Mouse (Mus musculus) midbrain, postnatal 0 days (tissue): ENCODE data around the gene Slc6a8. TPM values are rescaled to one million over a fixed set of nuclear protein-coding genes. Genes with fewer than 3 reads are reported as not detected.
A peak's percentile ranks its signal among the peaks of the same experiment; 100 is the strongest.

Experiments
- ATAC-seq: fragments of 200-750 bp; cut with Nextera tagmentation; 2 replicates; pipeline ENCODE4 v1.8.0; 2017; ENCODE audit warnings: moderate number of reproducible peaks, mild to moderate bottlenecking, moderate TSS enrichment, moderate library complexity; ENCODE audit not compliant: low FRiP score
- DNase-seq: peaks from one replicate; pipeline ENCODE4 v3.0.0-alpha.2; 2015; ENCODE audit warnings: low spot score
- H3K27ac ChIP-seq: fragments of 300-500 bp; sonication (generic); 2 replicates; pipeline ENCODE4 v1.5.1; 2014; ENCODE audit warnings: low read depth, mild to moderate bottlenecking, low read length, mixed read lengths
- H3K27me3 ChIP-seq: fragments of 300-500 bp; sonication (generic); 2 replicates; pipeline ENCODE4 v1.6.1; 2014; ENCODE audit warnings: low read length, control low read depth, mixed read lengths; ENCODE audit not compliant: insufficient read depth
- H3K36me3 ChIP-seq: fragments of 300-500 bp; sonication (generic); 2 replicates; pipeline ENCODE4 v1.6.1; 2014; ENCODE audit warnings: low read length, control low read depth, mixed read lengths; ENCODE audit not compliant: insufficient read depth
- H3K4me1 ChIP-seq: fragments of 300-500 bp; sonication (generic); 2 replicates; pipeline ENCODE4 v1.6.1; 2014; ENCODE audit warnings: mild to moderate bottlenecking, control low read depth, antibody characterized with exemption, low read length, mixed read lengths; ENCODE audit not compliant: insufficient read depth
- H3K4me2 ChIP-seq: fragments of 300-500 bp; sonication (generic); 2 replicates; pipeline ENCODE4 v1.6.1; 2014; ENCODE audit warnings: low read depth, mild to moderate bottlenecking, low read length, mixed read lengths; ENCODE audit not compliant: poor library complexity, severe bottlenecking
- H3K4me3 ChIP-seq: fragments of 300-500 bp; sonication (generic); 2 replicates; pipeline ENCODE4 v1.5.1; 2014; ENCODE audit warnings: low read depth, mild to moderate bottlenecking, low read length, moderate library complexity
- H3K9ac ChIP-seq: fragments of 300-500 bp; sonication (generic); replicated peaks from 2 replicates; pipeline ENCODE4 v1.6.1; 2014; ENCODE audit warnings: mild to moderate bottlenecking, low read length, moderate library complexity, mixed read lengths; ENCODE audit not compliant: poor library complexity, severe bottlenecking
- H3K9me3 ChIP-seq: fragments of 300-500 bp; sonication (generic); 2 replicates; pipeline ENCODE4 v1.6.1; 2016; ENCODE audit warnings: low read length, control low read depth
- CTCF ChIP-seq: IDR thresholded peaks from 2 replicates; pipeline ENCODE4 v1.5.1; 2016; ENCODE audit warnings: antibody characterized with exemption, mild to moderate bottlenecking
- WGBS: fragments of 180-500 bp; shearing (Covaris S2); extraction: QIAGEN DNeasy Blood & Tissue Kit; methylation state at CpG from one replicate; pipeline ENCODE4 v1.1.7; 2014; 5-methylcytosine and 5-hydroxymethylcytosine counted together
- polyA plus RNA-seq: library from polyadenylated mRNA; unstranded; fragments of >200 nt; fragmentation: Nextera tagmentation; extraction: Ambion mirVana; gene quantifications from 2 replicates; pipeline ENCODE4 v1.2.1, GENCODE M21; 2015
- total RNA-seq: library from RNA; depleted of rRNA; stranded (reverse); fragments of >200 nt; gene quantifications from 2 replicates; pipeline ENCODE4 v1.2.3, GENCODE M21; 2014; rRNA removed

Gene Slc6a8
- total and polyA plus RNA-seq, 2 experiments from 2014 or later, result 6.6 to 69.4 TPM

- Histone ChIP-seq H3K36me3 (no peaks in the 10 kb centered on the region), H3K9ac (no peak overlapping the region), H3K4me3 (peak overlapping the region; percentile 45), H3K4me1 (0 out of 2 replicates have a peak, but pooled peaks cover 5% of the 10 kb centered on the region), H3K9me3 (no peaks in the 10 kb centered on the region), H3K27ac (no peak overlapping the region), H3K27me3 (no peaks in the 10 kb centered on the region), H3K4me2 (peak overlapping the region; percentile 58)
- TF ChIP-seq CTCF, result no peak
- no peak for ATAC-seq
- no peak for DNase-seq
- 67% methylated on average over 11 of the region's 11 CpGs for WGBS
Measured at GRCm38 (mm10) chrX:73717667-73718066, 44.7 kb downstream of the Slc6a8 start.

- no peak for ATAC-seq
- Histone ChIP-seq H3K4me2 (peak overlapping the region; percentile 58), H3K27me3 (no peaks in the 10 kb centered on the region), H3K4me1 (0 out of 2 replicates have a peak, but pooled peaks cover 5% of the 10 kb centered on the region), H3K9me3 (no peaks in the 10 kb centered on the region), H3K9ac (no peak overlapping the region), H3K36me3 (no peaks in the 10 kb centered on the region), H3K27ac (no peak overlapping the region), H3K4me3 (no peak overlapping the region)
- WGBS, result 57% methylated on average over 3 of the region's 3 CpGs
- DNase-seq, result no peak
- TF ChIP-seq CTCF, result no peak
Measured at GRCm38 (mm10) chrX:73718271-73718670, 45.3 kb downstream of the Slc6a8 start.

GRCm38 (mm10) chrX:73718686-73719362 lies 45.9 kb downstream of the Slc6a8 start:
- 45% methylated on average over 5 of the region's 5 CpGs for WGBS

GRCm38 (mm10) chrX:73730908-73731307 lies 58.0 kb downstream of the Slc6a8 start:
- no peaks in the 10 kb centered on the region for H3K9me3 ChIP-seq
- WGBS, result 50% methylated on average over 1 of the region's 1 CpGs
- H3K4me1 ChIP-seq, result no peaks in the 10 kb centered on the region
- H3K27me3 ChIP-seq, result no peaks in the 10 kb centered on the region
- no peak overlapping the region for H3K4me2 ChIP-seq
- H3K4me3 ChIP-seq, result no peak overlapping the region
- H3K36me3 ChIP-seq, result peaks cover 9% of the 10 kb centered on the region; the same call in 1 of the 2 replicates
- H3K27ac ChIP-seq, result no peak overlapping the region
- no peak overlapping the region for H3K9ac ChIP-seq
- ATAC-seq, result no peak
- no peak for TF ChIP-seq CTCF
- DNase-seq, result no peak

More at GRCm38 (mm10) chrX:73718686-73719362, 45.9 kb downstream of the Slc6a8 start:
- H3K9ac ChIP-seq, result no peak overlapping the region
- ATAC-seq, result no peak
- H3K36me3 ChIP-seq, result no peaks in the 10 kb centered on the region
- no peak overlapping the region for H3K27ac ChIP-seq
- no peak for TF ChIP-seq CTCF
- H3K9me3 ChIP-seq, result no peaks in the 10 kb centered on the region
- H3K4me3 ChIP-seq, result no peak overlapping the region
- H3K27me3 ChIP-seq, result no peaks in the 10 kb centered on the region
- H3K4me2 ChIP-seq, result peak overlapping the region; percentile 5; the same call in 1 of the 2 replicates
- DNase-seq, result no peak
- H3K4me1 ChIP-seq, result 0 out of 2 replicates have a peak, but pooled peaks cover 5% of the 10 kb centered on the region

Other genes with a start within 250 kb of the Slc6a8 start
- 1.3 TPM in 1 of 2 replicates, not detected in the other for gene Trex2, start 237.8 kb upstream of the Slc6a8 start, total RNA-seq
- gene Trex2, start 237.8 kb upstream of the Slc6a8 start, polyA plus RNA-seq, result not detected in 2 replicates
- 30.7 and 34.7 TPM in 2 replicates for gene Haus7, start 214.1 kb upstream of the Slc6a8 start, total RNA-seq
- gene Haus7, start 214.1 kb upstream of the Slc6a8 start, polyA plus RNA-seq, result 61.7 and 63.6 TPM in 2 replicates
- 43.9 and 44.6 TPM in 2 replicates for gene Bgn, start 189.5 kb upstream of the Slc6a8 start, total RNA-seq
- 17.1 and 19.8 TPM in 2 replicates for gene Bgn, start 189.5 kb upstream of the Slc6a8 start, polyA plus RNA-seq
- gene Atp2b3, start 170.1 kb upstream of the Slc6a8 start, total RNA-seq, result 40.4 and 41.9 TPM in 2 replicates
- 6.7 and 7.9 TPM in 2 replicates for gene Atp2b3, start 170.1 kb upstream of the Slc6a8 start, polyA plus RNA-seq
- gene Dusp9, start 33.7 kb upstream of the Slc6a8 start, total RNA-seq, result 1.4 and 2.1 TPM in 2 replicates
- 0.39 and 0.68 TPM in 2 replicates for gene Dusp9, start 33.7 kb upstream of the Slc6a8 start, polyA plus RNA-seq
- 89.4 and 136 TPM in 2 replicates for gene Pnck, start 13.0 kb upstream of the Slc6a8 start, total RNA-seq
- gene Pnck, start 13.0 kb upstream of the Slc6a8 start, polyA plus RNA-seq, result 159 and 172 TPM in 2 replicates
- 48.7 and 58.1 TPM in 2 replicates for gene Bcap31, start 43.0 kb downstream of the Slc6a8 start, total RNA-seq
- gene Bcap31, start 43.0 kb downstream of the Slc6a8 start, polyA plus RNA-seq, result 133 and 134 TPM in 2 replicates
- 16.7 and 19.2 TPM in 2 replicates for gene Abcd1, start 43.4 kb downstream of the Slc6a8 start, total RNA-seq
- 7.9 and 9.0 TPM in 2 replicates for gene Abcd1, start 43.4 kb downstream of the Slc6a8 start, polyA plus RNA-seq
- gene Plxnb3, start 83.9 kb downstream of the Slc6a8 start, total RNA-seq, result 1.5 and 4.0 TPM in 2 replicates
- 0.58 and 0.61 TPM in 2 replicates for gene Plxnb3, start 83.9 kb downstream of the Slc6a8 start, polyA plus RNA-seq
- gene Srpk3, start 101.3 kb downstream of the Slc6a8 start, total RNA-seq, result 0.09 and 0.49 TPM in 2 replicates
- 2.1 and 2.4 TPM in 2 replicates for gene Srpk3, start 101.3 kb downstream of the Slc6a8 start, polyA plus RNA-seq
- gene Idh3g, start 113.7 kb downstream of the Slc6a8 start, total RNA-seq, result 207 and 236 TPM in 2 replicates
- gene Idh3g, start 113.7 kb downstream of the Slc6a8 start, polyA plus RNA-seq, result 218 and 245 TPM in 2 replicates
- gene Ssr4, start 113.9 kb downstream of the Slc6a8 start, total RNA-seq, result 99.8 and 115 TPM in 2 replicates
- gene Ssr4, start 113.9 kb downstream of the Slc6a8 start, polyA plus RNA-seq, result 166 and 184 TPM in 2 replicates
- gene Pdzd4, start 151.8 kb downstream of the Slc6a8 start, total RNA-seq, result 196 and 242 TPM in 2 replicates
- 4.4 and 5.1 TPM in 2 replicates for gene Pdzd4, start 151.8 kb downstream of the Slc6a8 start, polyA plus RNA-seq
- not detected in 2 replicates for gene Avpr2, start 219.0 kb downstream of the Slc6a8 start, total RNA-seq
- gene Avpr2, start 219.0 kb downstream of the Slc6a8 start, polyA plus RNA-seq, result 0.06 TPM in 1 of 2 replicates, not detected in the other
- gene L1cam, start 223.0 kb downstream of the Slc6a8 start, total RNA-seq, result 292 and 296 TPM in 2 replicates
- gene L1cam, start 223.0 kb downstream of the Slc6a8 start, polyA plus RNA-seq, result 113 and 116 TPM in 2 replicates
- 4.8 and 5.6 TPM in 2 replicates for gene Arhgap4, start 248.7 kb downstream of the Slc6a8 start, total RNA-seq
- 1.3 and 1.4 TPM in 2 replicates for gene Arhgap4, start 248.7 kb downstream of the Slc6a8 start, polyA plus RNA-seq
- gene Naa10, start 248.8 kb downstream of the Slc6a8 start, total RNA-seq, result 47.7 and 83.0 TPM in 2 replicates
- 77.5 and 81.8 TPM in 2 replicates for gene Naa10, start 248.8 kb downstream of the Slc6a8 start, polyA plus RNA-seq